Mouse (Mus musculus) lung, embryonic 16.5 days (tissue): ENCODE measurements at regions not wholly inside any gene's neighbourhood (a gene's known extent, or its start where the extent isn't known, plus 50 kb on each side); places are given as distances from the start of the nearest gene placed in this dataset.
A peak's percentile ranks its signal among the peaks of the same experiment; 100 is the strongest.

Experiments used
- ATAC-seq: fragments of 200-750 bp; cut with Nextera tagmentation; 2 replicates; pipeline ENCODE4 v1.8.0; 2017; ENCODE audit warnings: low read depth, mild to moderate bottlenecking, moderate library complexity
- H3K27ac ChIP-seq: fragments of 300-500 bp; sonication (generic); 2 replicates; pipeline ENCODE4 v1.5.1; 2014; ENCODE audit warnings: mild to moderate bottlenecking, control low read depth, low read length
- H3K27me3 ChIP-seq: fragments of 300-500 bp; sonication (generic); 2 replicates; pipeline ENCODE4 v1.6.1; 2014; ENCODE audit warnings: low read depth, low read length, mixed read lengths; ENCODE audit not compliant: control insufficient read depth, insufficient read depth
- H3K36me3 ChIP-seq: fragments of 300-500 bp; sonication (generic); 2 replicates; pipeline ENCODE4 v1.6.1; 2014; ENCODE audit warnings: low read length; ENCODE audit not compliant: control insufficient read depth, insufficient read depth
- H3K4me1 ChIP-seq: fragments of 300-500 bp; sonication (generic); replicated peaks from 2 replicates; pipeline ENCODE4 v1.6.1; 2014; ENCODE audit warnings: low read length, mixed read lengths; ENCODE audit not compliant: control insufficient read depth, insufficient read depth
- H3K4me2 ChIP-seq: fragments of 300-500 bp; sonication (generic); 2 replicates; pipeline ENCODE4 v1.6.1; 2014; ENCODE audit warnings: low read depth, low read length, control low read depth
- H3K4me3 ChIP-seq: fragments of 300-500 bp; sonication (generic); 2 replicates; pipeline ENCODE4 v1.5.1; 2014; ENCODE audit warnings: mild to moderate bottlenecking, low read length, control low read depth
- H3K9ac ChIP-seq: fragments of 300-500 bp; sonication (generic); 2 replicates; pipeline ENCODE4 v1.6.1; 2014; ENCODE audit warnings: low read length, control low read depth
- H3K9me3 ChIP-seq: fragments of 300-500 bp; sonication (generic); 2 replicates; pipeline ENCODE4 v1.6.1; 2016; ENCODE audit warnings: low read length; ENCODE audit not compliant: control insufficient read depth
- WGBS: fragments of 180-500 bp; shearing (Covaris S2); extraction: QIAGEN DNeasy Blood & Tissue Kit; methylation state at CpG from one replicate; pipeline ENCODE4 v1.1.7; 2014; 5-methylcytosine and 5-hydroxymethylcytosine counted together

DNA sequence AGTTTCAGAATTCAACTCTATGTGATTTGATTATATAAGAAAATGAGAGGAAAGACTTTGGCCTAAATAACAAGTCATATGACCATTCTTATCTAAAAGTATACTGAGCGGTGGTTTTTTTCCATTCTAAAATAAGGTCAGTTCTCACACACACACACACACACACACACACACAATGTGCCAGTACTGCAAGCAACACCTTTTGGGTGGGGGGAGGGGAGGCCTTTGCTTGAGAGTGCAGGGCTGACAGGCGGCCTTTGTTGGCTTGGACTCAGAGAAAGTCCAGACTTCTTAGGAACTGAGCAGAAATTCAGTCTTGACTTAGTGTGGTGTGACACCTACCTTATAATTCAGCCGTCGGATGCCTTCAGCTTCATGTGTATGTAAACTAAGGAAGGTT is 475.6 kb upstream of the Gm19410 start:
- Histone ChIP-seq H3K36me3 (no peaks in the 10 kb centered on the region), H3K9ac (no peak overlapping the region), H3K4me3 (no peak overlapping the region), H3K4me2 (no peak overlapping the region), H3K27me3 (no peaks in the 10 kb centered on the region), H3K9me3 (0 out of 2 replicates have a peak, but pooled peaks cover 2% of the 10 kb centered on the region), H3K4me1 (peaks cover 8% of the 10 kb centered on the region), H3K27ac (peak overlapping the region; percentile 21; the same call in 1 of the 2 replicates)
- WGBS, result 38% methylated on average over 4 of the region's 4 CpGs
- no peak for ATAC-seq

GRCm38 (mm10) chr8:35293437-35294126 is 472.0 kb upstream of the Gm19410 start:
- 0 out of 2 replicates have a peak, but pooled peaks cover 2% of the 10 kb centered on the region for H3K9me3 ChIP-seq
- no peak overlapping the region for H3K4me2 ChIP-seq
- H3K27ac ChIP-seq, result no peak overlapping the region
- H3K4me3 ChIP-seq, result no peak overlapping the region
- H3K4me1 ChIP-seq, result peaks cover 8% of the 10 kb centered on the region
- 21% methylated on average over 14 of the region's 14 CpGs for WGBS
- ATAC-seq, result peak; percentile 63
- H3K36me3 ChIP-seq, result no peaks in the 10 kb centered on the region
- H3K9ac ChIP-seq, result no peak overlapping the region
- H3K27me3 ChIP-seq, result no peaks in the 10 kb centered on the region

DNA sequence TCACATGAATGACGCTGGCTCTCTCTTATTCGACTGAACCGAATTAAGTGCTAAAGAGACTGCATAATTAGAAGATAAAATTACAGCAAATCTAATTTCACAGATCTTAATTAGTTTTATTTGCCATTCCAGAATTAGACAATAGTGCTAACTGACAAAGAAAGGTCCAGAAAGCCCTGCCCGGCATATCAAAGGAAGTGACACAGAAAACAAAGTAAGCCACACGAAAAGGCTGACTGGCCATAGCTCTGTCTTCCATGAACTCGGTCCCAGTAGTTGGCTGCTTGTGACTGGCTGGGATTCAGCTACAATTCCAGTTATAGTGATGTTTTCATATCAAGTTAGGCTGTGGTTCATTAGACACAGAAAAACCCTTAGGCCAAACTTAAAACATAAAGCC is 468.7 kb upstream of the Gm19410 start:
- no peak for ATAC-seq
- H3K36me3 ChIP-seq, result no peaks in the 10 kb centered on the region
- 0 out of 2 replicates have a peak, but pooled peaks cover 2% of the 10 kb centered on the region for H3K9me3 ChIP-seq
- no peaks in the 10 kb centered on the region for H3K27me3 ChIP-seq
- H3K4me1 ChIP-seq, result peaks cover 3% of the 10 kb centered on the region; the same call in 1 of the 2 replicates
- no peak overlapping the region for H3K4me2 ChIP-seq
- H3K4me3 ChIP-seq, result no peak overlapping the region
- no peak overlapping the region for H3K27ac ChIP-seq
- WGBS, result 82% methylated on average over 6 of the region's 6 CpGs
- H3K9ac ChIP-seq, result no peak overlapping the region

DNA sequence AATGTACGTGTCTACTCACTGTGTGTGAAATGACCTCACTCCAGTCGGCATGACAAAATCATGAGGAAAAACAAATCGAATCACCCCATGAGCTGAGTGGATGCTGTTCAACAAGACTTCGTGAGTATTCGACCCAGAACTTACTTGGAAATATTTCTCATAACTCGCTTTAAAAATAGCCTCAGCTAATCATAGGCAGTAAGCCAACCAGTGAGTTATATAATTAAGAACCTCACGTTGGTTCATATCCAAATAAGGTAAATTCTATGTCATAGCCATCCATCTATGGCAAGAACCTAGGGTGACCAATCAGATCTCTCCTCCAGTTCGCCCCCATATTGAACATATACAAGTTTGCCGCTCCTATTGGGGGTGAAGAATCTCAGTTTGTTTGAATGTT is 466.5 kb upstream of the Gm19410 start:
- no peak for ATAC-seq
- H3K4me3 ChIP-seq, result no peak overlapping the region

GRCm38 (mm10) chr8:35300359-35300758 is 465.2 kb upstream of the Gm19410 start:
- Histone ChIP-seq H3K9me3 (peaks cover 2% of the 10 kb centered on the region; the same call in 1 of the 2 replicates), H3K27me3 (no peaks in the 10 kb centered on the region), H3K4me3 (no peak overlapping the region), H3K4me1 (no peaks in the 10 kb centered on the region; the same call in 1 of the 2 replicates), H3K27ac (no peak overlapping the region), H3K36me3 (no peaks in the 10 kb centered on the region), H3K9ac (no peak overlapping the region), H3K4me2 (no peak overlapping the region)
- no peak for ATAC-seq
- WGBS, result 46% methylated on average over 3 of the region's 3 CpGs

More for the DNA sequence above, 466.5 kb upstream of the Gm19410 start:
- no peak overlapping the region for H3K4me2 ChIP-seq
- H3K27me3 ChIP-seq, result no peaks in the 10 kb centered on the region
- no peak overlapping the region for H3K27ac ChIP-seq
- no peak overlapping the region for H3K9ac ChIP-seq
- 78% methylated on average over 9 of the region's 9 CpGs for WGBS
- no peaks in the 10 kb centered on the region for H3K36me3 ChIP-seq
- peaks cover under 1% of the 10 kb centered on the region; the same call in 1 of the 2 replicates for H3K4me1 ChIP-seq
- H3K9me3 ChIP-seq, result no peaks in the 10 kb centered on the region

DNA sequence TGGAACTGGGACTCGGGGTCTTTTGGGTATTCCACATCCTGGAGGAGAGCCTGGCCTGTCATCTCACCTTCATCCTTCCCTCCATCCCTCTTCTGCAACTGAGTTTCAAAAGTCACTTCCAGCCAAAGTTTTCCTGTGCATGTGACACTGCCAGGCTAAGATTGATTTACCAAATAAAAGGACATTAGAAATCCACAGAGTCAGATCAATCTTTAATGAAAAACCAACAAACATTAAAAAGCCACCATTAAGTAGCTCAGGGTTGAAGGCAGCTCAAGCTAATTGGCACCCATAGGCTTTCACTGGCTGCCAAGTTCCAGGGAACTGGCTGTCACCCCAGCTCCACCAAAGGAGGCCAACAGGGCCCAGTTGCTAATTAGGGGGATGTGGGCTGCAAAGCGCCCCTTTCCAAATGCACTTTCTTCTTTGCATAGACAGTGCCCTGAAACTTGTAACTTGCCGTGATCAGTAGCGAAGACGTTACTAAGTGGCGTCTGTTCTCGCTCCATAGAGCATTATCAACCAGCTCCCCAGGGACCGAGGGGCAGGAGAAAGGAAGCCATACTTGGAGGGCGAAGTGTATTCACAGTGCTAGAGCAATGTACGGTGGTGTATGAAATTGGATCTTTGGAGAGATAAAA is 464.6 kb upstream of the Gm19410 start:
- Histone ChIP-seq H3K4me2 (no peak overlapping the region), H3K36me3 (no peaks in the 10 kb centered on the region), H3K27ac (no peak overlapping the region), H3K4me1 (no peaks in the 10 kb centered on the region; the same call in 1 of the 2 replicates), H3K9me3 (peaks cover 2% of the 10 kb centered on the region; the same call in 1 of the 2 replicates), H3K27me3 (no peaks in the 10 kb centered on the region), H3K9ac (no peak overlapping the region), H3K4me3 (no peak overlapping the region)
- WGBS, result 79% methylated on average over 10 of the region's 10 CpGs
- ATAC-seq, result no peak

DNA sequence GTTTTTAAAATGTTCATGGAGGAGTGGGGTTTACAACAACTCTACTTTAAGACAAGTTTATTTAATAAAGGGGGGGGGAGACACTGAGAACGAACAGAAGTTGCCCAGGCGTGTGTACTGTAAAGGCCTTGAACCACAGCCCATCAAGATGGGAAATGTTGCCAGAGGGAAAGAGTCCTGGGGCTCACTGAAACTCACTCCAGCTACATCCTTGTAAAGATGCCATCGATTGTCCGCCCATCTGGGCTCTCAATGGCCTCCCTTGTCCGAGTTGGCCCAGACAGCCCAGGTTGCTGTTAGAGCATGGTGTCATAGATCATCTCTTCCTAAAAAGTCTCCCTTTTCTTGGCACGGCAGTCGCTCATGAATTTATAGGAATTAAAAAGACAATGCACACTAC is 462.7 kb upstream of the Gm19410 start:
- H3K36me3 ChIP-seq, result no peaks in the 10 kb centered on the region
- ATAC-seq, result no peak

DNA sequence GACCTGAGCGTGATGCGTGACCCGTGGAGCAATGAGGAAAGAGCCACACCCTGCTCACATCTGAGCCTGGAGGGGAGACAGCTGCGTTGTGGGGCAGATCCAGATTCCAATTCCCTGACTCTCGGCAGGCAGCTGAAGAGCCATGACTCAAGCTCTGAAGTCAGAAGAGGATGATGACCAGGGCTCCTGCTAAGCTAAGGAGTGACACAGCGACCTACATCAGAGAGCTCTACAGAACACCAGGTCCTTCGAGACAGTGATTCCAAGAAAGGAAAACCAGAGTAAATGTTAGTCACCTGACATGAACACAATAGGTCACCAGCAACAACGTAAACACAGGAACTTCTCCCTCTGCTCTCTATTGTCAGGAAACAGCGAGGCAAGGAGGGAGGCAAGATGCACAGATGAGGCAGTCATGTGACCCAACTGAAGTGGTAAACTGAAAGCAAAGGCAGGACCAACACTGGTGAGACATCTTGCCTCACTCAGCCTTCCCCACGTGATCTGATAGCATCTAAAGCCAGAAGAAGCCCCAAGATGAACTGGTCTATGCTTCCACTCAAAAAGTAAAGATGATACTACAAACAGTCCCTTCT is 444.2 kb upstream of the Gm19410 start:
- no peak overlapping the region for H3K4me3 ChIP-seq
- H3K4me1 ChIP-seq, result peaks cover 4% of the 10 kb centered on the region; the same call in 1 of the 2 replicates
- no peaks in the 10 kb centered on the region for H3K36me3 ChIP-seq
- H3K27me3 ChIP-seq, result no peaks in the 10 kb centered on the region
- WGBS, result 63% methylated on average over 10 of the region's 10 CpGs
- H3K9me3 ChIP-seq, result no peaks in the 10 kb centered on the region
- no peak overlapping the region for H3K9ac ChIP-seq
- ATAC-seq, result peak; percentile 38; the same call in 1 of the 2 replicates
- H3K4me2 ChIP-seq, result no peak overlapping the region
- no peak overlapping the region for H3K27ac ChIP-seq

More for the DNA sequence above, 462.7 kb upstream of the Gm19410 start:
- H3K27ac ChIP-seq, result no peak overlapping the region
- WGBS, result 89% methylated on average over 7 of the region's 7 CpGs
- no peak overlapping the region for H3K9ac ChIP-seq
- H3K4me2 ChIP-seq, result no peak overlapping the region
- no peaks in the 10 kb centered on the region for H3K27me3 ChIP-seq
- H3K4me1 ChIP-seq, result no peaks in the 10 kb centered on the region; the same call in 1 of the 2 replicates
- no peak overlapping the region for H3K4me3 ChIP-seq
- H3K9me3 ChIP-seq, result peaks cover 2% of the 10 kb centered on the region; the same call in 1 of the 2 replicates
